Mouse (Mus musculus): ENCODE data around the gene Ipcef1. TPM values are rescaled to one million over a fixed set of nuclear protein-coding genes. Genes with fewer than 3 reads are reported as not detected.
"Not testable (repeated sequence)": the region's sequence is repeated elsewhere in the genome, so short reads cannot be mapped to it uniquely, and the experiment has no call there.

Gene Ipcef1
- polyA plus RNA-seq, 1 experiment from 2014 or later: 0.48 TPM

GRCm38 (mm10) chr10:6890348-6891009, 161.8 kb downstream of the Ipcef1 start:
- Histone ChIP-seq H3K27me3 (ENCODE audit: low read depth, poor library complexity, severe bottlenecking) (no peaks in the 10 kb centered on the region), H3K27ac (replicated peaks) (no peak overlapping the region), H3K4me1 (no peaks in the 10 kb centered on the region), H3K36me3 (no peaks in the 10 kb centered on the region), H3K9me3 (replicated peaks) (no peaks in the 10 kb centered on the region), H3K4me3 (no peak overlapping the region)
- WGBS: 86% methylated on average over 5 of the region's 5 CpGs
- no peak for DNase-seq (ENCODE audit: low spot score)

- no peak overlapping the region for H3K4me3 ChIP-seq
- H3K9me3 ChIP-seq (replicated peaks): no peaks in the 10 kb centered on the region
- no peaks in the 10 kb centered on the region for H3K27me3 ChIP-seq (ENCODE audit: low read depth, poor library complexity, severe bottlenecking)
- 79% methylated on average over 5 of the region's 5 CpGs for WGBS
- no peak overlapping the region for H3K27ac ChIP-seq (replicated peaks)
- H3K36me3 ChIP-seq: no peaks in the 10 kb centered on the region
- no peak for DNase-seq (ENCODE audit: low spot score)
- H3K4me1 ChIP-seq: no peaks in the 10 kb centered on the region
These were observed 162.5 kb downstream of the Ipcef1 start for GRCm38 (mm10) chr10:6889640-6890245.

- no peak overlapping the region for H3K4me3 ChIP-seq
- H3K27me3 ChIP-seq (ENCODE audit: low read depth, poor library complexity, severe bottlenecking): no peaks in the 10 kb centered on the region
- H3K27ac ChIP-seq (replicated peaks): no peak overlapping the region
- WGBS: 0% methylated on average over 1 of the region's 1 CpGs
- no peaks in the 10 kb centered on the region for H3K9me3 ChIP-seq (replicated peaks)
- no peak for DNase-seq (ENCODE audit: low spot score)
- no peaks in the 10 kb centered on the region for H3K4me1 ChIP-seq
- no peaks in the 10 kb centered on the region for H3K36me3 ChIP-seq
These were observed 166.8 kb downstream of the Ipcef1 start for GRCm38 (mm10) chr10:6885460-6885859.

GRCm38 (mm10) chr10:6882041-6882440, 170.2 kb downstream of the Ipcef1 start:
- H3K9me3 ChIP-seq (replicated peaks): not testable (repeated sequence)
- 89% methylated on average over 1 of the region's 1 CpGs for WGBS

GRCm38 (mm10) chr10:6878276-6878881, 173.9 kb downstream of the Ipcef1 start:
- no peaks in the 10 kb centered on the region for H3K4me1 ChIP-seq
- H3K36me3 ChIP-seq: no peaks in the 10 kb centered on the region
- 87% methylated on average over 2 of the region's 2 CpGs for WGBS
- no peak overlapping the region for H3K4me3 ChIP-seq
- DNase-seq (ENCODE audit: low spot score): no peak
- no peaks in the 10 kb centered on the region for H3K27me3 ChIP-seq (ENCODE audit: low read depth, poor library complexity, severe bottlenecking)
- H3K9me3 ChIP-seq (replicated peaks): no peaks in the 10 kb centered on the region
- H3K27ac ChIP-seq (replicated peaks): no peak overlapping the region

More at GRCm38 (mm10) chr10:6882041-6882440, 170.2 kb downstream of the Ipcef1 start:
- H3K36me3 ChIP-seq; H3K4me3 ChIP-seq; DNase-seq (ENCODE audit: low spot score); H3K27ac ChIP-seq (replicated peaks); H3K27me3 ChIP-seq (ENCODE audit: low read depth, poor library complexity, severe bottlenecking); H3K4me1 ChIP-seq: not testable (repeated sequence)

GRCm38 (mm10) chr10:6873917-6874316, 178.4 kb downstream of the Ipcef1 start:
- no peak for DNase-seq (ENCODE audit: low spot score)
- no peaks in the 10 kb centered on the region for H3K36me3 ChIP-seq
- no peaks in the 10 kb centered on the region for H3K4me1 ChIP-seq
- H3K9me3 ChIP-seq (replicated peaks): peaks cover 8% of the 10 kb centered on the region
- H3K27ac ChIP-seq (replicated peaks): no peak overlapping the region
- H3K4me3 ChIP-seq: no peak overlapping the region
- WGBS: 93% methylated on average over 1 of the region's 1 CpGs
- H3K27me3 ChIP-seq (ENCODE audit: low read depth, poor library complexity, severe bottlenecking): no peaks in the 10 kb centered on the region

- no peaks in the 10 kb centered on the region for H3K4me1 ChIP-seq
- no peaks in the 10 kb centered on the region for H3K27me3 ChIP-seq (ENCODE audit: low read depth, poor library complexity, severe bottlenecking)
- no peak overlapping the region for H3K4me3 ChIP-seq
- no peaks in the 10 kb centered on the region for H3K36me3 ChIP-seq
- H3K27ac ChIP-seq (replicated peaks): no peak overlapping the region
- H3K9me3 ChIP-seq (replicated peaks): peaks cover 18% of the 10 kb centered on the region
- DNase-seq (ENCODE audit: low spot score): no peak
- WGBS: 85% methylated on average over 7 of the region's 7 CpGs
These were observed 180.7 kb downstream of the Ipcef1 start for GRCm38 (mm10) chr10:6871418-6872072.

- Histone ChIP-seq H3K36me3 (no peaks in the 10 kb centered on the region), H3K27me3 (ENCODE audit: low read depth, poor library complexity, severe bottlenecking) (no peaks in the 10 kb centered on the region), H3K27ac (replicated peaks) (no peak overlapping the region), H3K9me3 (replicated peaks) (no peaks in the 10 kb centered on the region), H3K4me3 (no peak overlapping the region), H3K4me1 (no peaks in the 10 kb centered on the region)
- DNase-seq (ENCODE audit: low spot score): no peak
- 87% methylated on average over 3 of the region's 3 CpGs for WGBS
These were observed 196.5 kb downstream of the Ipcef1 start for GRCm38 (mm10) chr10:6855812-6856211.

GRCm38 (mm10) chr10:6848834-6849233, 203.4 kb downstream of the Ipcef1 start:
- peaks cover 11% of the 10 kb centered on the region for H3K4me1 ChIP-seq
- H3K9me3 ChIP-seq (replicated peaks): no peaks in the 10 kb centered on the region
- H3K27ac ChIP-seq (replicated peaks): no peak overlapping the region
- DNase-seq (ENCODE audit: low spot score): no peak
- H3K4me3 ChIP-seq: no peak overlapping the region
- no peaks in the 10 kb centered on the region for H3K36me3 ChIP-seq
- no peaks in the 10 kb centered on the region for H3K27me3 ChIP-seq (ENCODE audit: low read depth, poor library complexity, severe bottlenecking)
- WGBS: 57% methylated on average over 2 of the region's 2 CpGs

- H3K4me1 ChIP-seq: peaks cover 11% of the 10 kb centered on the region
- no peaks in the 10 kb centered on the region for H3K27me3 ChIP-seq (ENCODE audit: low read depth, poor library complexity, severe bottlenecking)
- peak; percentile 16 for DNase-seq (ENCODE audit: low spot score)
- WGBS: 55% methylated on average over 7 of the region's 7 CpGs
- no peaks in the 10 kb centered on the region for H3K36me3 ChIP-seq
- H3K27ac ChIP-seq (replicated peaks): no peak overlapping the region
- no peak overlapping the region for H3K4me3 ChIP-seq
- no peaks in the 10 kb centered on the region for H3K9me3 ChIP-seq (replicated peaks)
These were observed 204.0 kb downstream of the Ipcef1 start for GRCm38 (mm10) chr10:6848162-6848754.

GRCm38 (mm10) chr10:6846283-6846682, 206.0 kb downstream of the Ipcef1 start:
- H3K36me3 ChIP-seq: no peaks in the 10 kb centered on the region
- DNase-seq (ENCODE audit: low spot score): no peak
- no peaks in the 10 kb centered on the region for H3K27me3 ChIP-seq (ENCODE audit: low read depth, poor library complexity, severe bottlenecking)
- H3K4me3 ChIP-seq: no peak overlapping the region
- H3K27ac ChIP-seq (replicated peaks): no peak overlapping the region
- H3K9me3 ChIP-seq (replicated peaks): no peaks in the 10 kb centered on the region
- H3K4me1 ChIP-seq: peaks cover 11% of the 10 kb centered on the region
- 90% methylated on average over 1 of the region's 1 CpGs for WGBS

- Histone ChIP-seq H3K27me3 (ENCODE audit: low read depth, poor library complexity, severe bottlenecking) (no peaks in the 10 kb centered on the region), H3K9me3 (replicated peaks) (no peaks in the 10 kb centered on the region), H3K27ac (replicated peaks) (no peak overlapping the region), H3K4me1 (no peaks in the 10 kb centered on the region), H3K4me3 (no peak overlapping the region), H3K36me3 (no peaks in the 10 kb centered on the region)
- DNase-seq (ENCODE audit: low spot score): no peak
- WGBS: 77% methylated on average over 1 of the region's 1 CpGs
These were observed 210.1 kb downstream of the Ipcef1 start for GRCm38 (mm10) chr10:6842225-6842624.
